Mouse (Mus musculus): ENCODE data around the gene Myo1c. TPM values are rescaled to one million over a fixed set of nuclear protein-coding genes. Genes with fewer than 3 reads are reported as not detected.

The Myo1c gene
- polyA plus RNA-seq (2017; shearing (Covaris generic)), result 49.6 TPM

GRCm38 (mm10) chr11:75650311-75650710 is at the start of gene Myo1c:
Myo1c (plus strand) TSS chr11:75650504.

DNA sequence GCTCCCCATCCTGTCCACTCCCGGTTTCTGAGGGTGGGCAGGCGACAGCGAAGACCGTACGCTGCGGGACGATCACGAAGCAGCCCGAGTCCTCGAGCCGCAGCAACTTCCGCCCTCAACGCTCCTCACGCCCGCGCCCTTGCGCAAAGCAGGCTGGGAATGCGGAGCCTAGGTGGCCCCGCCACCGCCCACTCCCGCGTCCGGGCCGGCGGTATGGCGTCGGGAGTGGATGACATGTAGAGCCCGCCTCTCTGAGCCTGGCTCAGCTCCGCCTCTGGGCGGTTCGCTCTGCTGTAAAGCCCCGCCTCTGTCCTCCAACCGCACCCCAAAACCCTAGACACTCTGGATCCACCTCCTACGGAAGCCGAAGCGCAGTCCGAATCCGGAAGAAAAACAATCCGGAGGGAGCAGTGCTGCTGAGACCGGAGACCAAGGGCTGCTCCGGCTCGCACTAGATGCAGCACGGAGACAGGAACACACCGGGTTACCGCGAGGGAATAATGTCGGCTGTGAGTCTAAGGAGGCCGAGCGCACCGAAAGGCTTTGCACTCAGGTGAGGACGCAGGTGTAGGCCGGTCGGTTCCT is 19.6 kb upstream of the Myo1c start, which contains the start of gene Inpp5k:
Inpp5k (plus strand) TSS at position 344 of the 585 bp plus-strand sequence.

DNA sequence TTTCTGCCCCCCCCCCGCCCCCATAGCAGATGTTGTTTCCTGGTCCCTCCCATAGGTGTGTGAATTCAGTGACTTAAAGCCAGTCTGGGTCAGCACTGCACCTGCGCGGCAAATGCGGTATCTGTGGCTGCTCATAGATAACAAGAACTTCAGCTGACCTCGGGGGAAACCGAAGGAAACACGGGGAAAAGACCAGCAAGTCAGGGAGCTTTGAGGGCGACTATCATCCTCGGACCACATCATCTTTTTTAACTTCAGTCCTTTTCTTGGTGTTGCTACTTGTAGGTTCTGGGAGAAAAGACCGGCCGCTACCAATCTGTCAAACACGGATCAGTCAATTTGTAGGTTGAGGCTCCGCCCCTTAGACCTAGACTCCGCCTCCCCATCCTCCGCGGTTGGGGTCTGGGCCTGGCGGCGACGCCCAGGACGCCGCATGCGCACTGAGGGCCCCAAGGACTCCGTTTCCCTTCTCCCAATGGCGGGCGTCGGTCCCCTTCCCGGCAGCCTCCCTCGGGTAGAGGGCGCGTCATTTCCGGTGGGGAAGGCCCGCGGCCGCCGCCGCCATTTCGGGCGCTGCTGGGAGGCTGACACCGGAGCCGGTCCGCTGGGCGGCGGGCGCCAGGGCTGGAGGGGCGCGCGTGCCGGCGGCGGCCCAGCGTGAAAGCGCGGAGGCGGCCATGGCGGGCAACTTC is 28.6 kb downstream of the Myo1c start, which contains the start of gene Crk:
Crk (plus strand) TSS at position 513 of the 692 bp plus-strand sequence.

Other genes with a start within 250 kb of the Myo1c start
- 6.0 TPM for gene Serpinf1, start 227.8 kb upstream of the Myo1c start, polyA plus RNA-seq (2017; shearing (Covaris generic))
- gene Serpinf2, start 210.9 kb upstream of the Myo1c start, polyA plus RNA-seq (2017; shearing (Covaris generic)), result not detected
- gene Wdr81, start 195.8 kb upstream of the Myo1c start, polyA plus RNA-seq (2017; shearing (Covaris generic)), result 18.7 TPM
- gene Tlcd2, start 188.8 kb upstream of the Myo1c start, polyA plus RNA-seq (2017; shearing (Covaris generic)), result 7.8 TPM
- 93.4 TPM for gene Prpf8, start 163.7 kb upstream of the Myo1c start, polyA plus RNA-seq (2017; shearing (Covaris generic))
- 0.23 TPM for gene Rilp, start 140.4 kb upstream of the Myo1c start, polyA plus RNA-seq (2017; shearing (Covaris generic))
- gene Scarf1, start 137.0 kb upstream of the Myo1c start, polyA plus RNA-seq (2017; shearing (Covaris generic)), result 1.4 TPM
- gene Slc43a2, start 118.8 kb upstream of the Myo1c start, polyA plus RNA-seq (2017; shearing (Covaris generic)), result 70.4 TPM
- 66.8 TPM for gene Pitpna, start 62.4 kb upstream of the Myo1c start, polyA plus RNA-seq (2017; shearing (Covaris generic))
- 165 TPM for gene Inpp5k, start 19.5 kb upstream of the Myo1c start, polyA plus RNA-seq (2017; shearing (Covaris generic))
- gene Crk, start 28.8 kb downstream of the Myo1c start, polyA plus RNA-seq (2017; shearing (Covaris generic)), result 12.7 TPM
- 230 TPM for gene Ywhae, start 82.4 kb downstream of the Myo1c start, polyA plus RNA-seq (2017; shearing (Covaris generic))
- not detected for gene Doc2b, start 145.5 kb downstream of the Myo1c start, polyA plus RNA-seq (2017; shearing (Covaris generic))